Mouse (Mus musculus): Measurements from ENCODE around the gene Flt4.

- TF ChIP-seq EP300 (IDR thresholded peaks at IDR 0.05; ENCODE audit: low read depth) (peak; percentile 40; the same call in 1 of the 2 replicates), CTCF (IDR thresholded peaks at IDR 0.05; ENCODE audit: low read depth) (no peak)
Measured at GRCm38 (mm10) chr11:49615856-49616725, 7.0 kb downstream of the Flt4 start.

Measured in liver, postnatal 0 days (tissue).